Mouse (Mus musculus) layer of hippocampus, adult 11-12 months (tissue): ENCODE data around the gene Aknad1.

Source experiments
- DNase-seq: peaks from one replicate; pipeline ENCODE4 v3.0.0; 2022; ENCODE audit warnings: low spot score

The Aknad1 gene

DNA sequence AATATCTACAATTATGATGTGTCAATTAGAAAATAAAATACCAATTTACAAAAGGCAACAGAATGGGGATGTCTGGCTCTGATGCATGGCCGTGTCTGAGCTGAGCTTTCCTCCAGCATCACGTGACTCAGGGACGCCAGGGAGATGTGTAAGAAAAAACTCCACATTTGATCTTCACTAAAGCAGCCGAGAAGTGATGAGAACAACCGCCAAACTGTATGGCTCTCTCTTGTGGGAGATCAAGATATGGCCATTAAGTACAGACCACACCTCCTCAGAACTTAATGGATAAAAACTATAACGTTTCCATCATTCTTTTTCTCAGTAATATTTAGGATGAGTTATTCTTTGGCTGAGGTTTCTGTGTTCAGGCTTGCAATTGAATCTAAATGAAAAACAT, 11.6 kb downstream of the Aknad1 start:
- no peak for DNase-seq

DNA sequence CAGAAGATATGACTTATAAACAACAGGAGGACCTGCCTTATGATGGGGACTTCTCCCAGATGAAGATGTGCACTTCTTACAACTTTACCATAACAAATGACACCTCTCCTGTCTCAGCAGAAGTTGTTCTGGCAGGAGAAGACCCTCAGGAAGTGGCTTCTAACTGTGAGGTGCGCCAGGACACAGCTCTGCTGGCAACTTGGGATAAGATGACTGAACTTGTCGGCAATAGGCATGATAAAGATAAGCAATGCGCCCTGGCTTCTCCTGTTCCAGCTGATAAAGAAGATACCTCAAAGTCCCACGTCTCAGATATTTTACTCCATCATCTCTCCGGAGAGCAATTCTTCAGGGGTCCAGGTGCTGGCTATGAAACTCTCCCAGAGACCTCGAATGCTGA, 12.2 kb downstream of the Aknad1 start:
- no peak for DNase-seq

DNA sequence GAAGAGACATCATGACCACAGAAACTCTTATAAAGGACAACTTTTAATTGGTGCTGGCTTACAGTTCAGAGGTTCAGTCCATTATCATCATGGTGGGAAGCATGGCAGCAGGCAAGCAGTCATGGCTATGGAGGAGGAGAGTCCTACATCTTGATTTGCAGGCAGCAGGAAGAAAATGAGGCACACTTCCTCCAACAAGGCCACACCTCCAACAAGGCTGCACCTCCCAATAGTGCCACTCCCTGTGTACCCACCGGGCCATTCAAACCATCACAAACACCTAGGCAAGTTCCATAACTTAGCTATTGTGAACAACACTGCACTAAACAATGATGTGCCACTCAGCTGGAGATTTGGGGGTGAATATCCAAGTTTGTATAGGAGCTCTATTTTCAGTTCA, 15.1 kb downstream of the Aknad1 start:
- no peak for DNase-seq

DNA sequence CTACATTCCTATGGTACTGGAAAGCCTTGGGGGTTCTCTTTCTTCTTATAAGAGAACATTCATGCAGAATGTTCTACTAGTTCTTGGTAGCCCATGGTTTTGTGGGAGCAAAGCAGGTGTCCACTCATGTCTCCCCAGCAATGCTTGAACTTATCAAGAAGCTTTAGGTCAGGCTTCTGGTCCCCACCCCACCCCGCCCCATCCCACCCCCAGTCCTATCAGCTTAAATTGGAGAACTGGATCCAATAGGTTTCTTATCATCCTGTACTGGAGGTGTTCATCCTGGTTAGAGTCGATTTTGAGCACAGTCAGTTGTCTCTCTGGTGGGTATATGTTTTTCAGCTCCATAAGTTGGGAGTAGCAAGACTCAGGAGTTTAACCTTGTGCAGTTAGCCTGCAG, 16.1 kb downstream of the Aknad1 start:
- no peak for DNase-seq

DNA sequence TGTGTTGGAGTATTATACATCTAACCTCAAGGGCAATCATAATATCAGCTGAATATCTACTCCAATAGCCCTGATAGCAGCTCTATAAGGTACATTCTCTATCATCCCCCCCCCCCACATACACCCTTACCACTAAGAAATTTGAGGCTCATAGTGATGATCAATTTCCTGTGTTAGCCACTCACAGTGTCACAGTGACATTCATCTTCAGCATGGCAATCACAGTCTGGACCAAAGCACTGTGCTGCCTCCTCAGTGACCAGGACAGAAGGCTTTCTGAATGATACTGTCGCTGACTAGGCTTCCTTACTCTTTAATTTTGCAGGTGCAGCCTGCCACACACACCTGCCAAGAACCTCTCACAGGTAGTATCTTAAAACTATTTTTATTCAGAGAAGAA, 16.7 kb downstream of the Aknad1 start:
- no peak for DNase-seq

DNA sequence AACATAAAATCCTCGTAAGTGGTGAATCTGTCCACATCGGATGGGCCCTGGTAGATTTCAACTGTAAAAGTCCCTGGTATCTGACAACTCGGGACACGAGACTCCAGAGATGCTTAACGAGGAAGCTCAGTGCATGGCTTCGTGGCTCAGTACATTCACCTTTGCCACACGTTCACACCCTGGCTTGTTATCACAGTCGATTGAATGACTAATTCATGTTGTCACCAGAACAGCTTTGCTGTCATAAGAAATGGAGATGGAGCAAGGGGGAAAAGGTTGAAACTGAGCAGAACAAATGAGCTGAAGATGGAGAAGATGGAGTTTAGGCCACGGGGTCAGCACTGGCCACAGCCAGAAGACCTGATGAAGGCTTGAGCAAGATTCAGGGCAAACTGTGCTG, 18.1 kb downstream of the Aknad1 start:
- DNase-seq = no peak

DNA sequence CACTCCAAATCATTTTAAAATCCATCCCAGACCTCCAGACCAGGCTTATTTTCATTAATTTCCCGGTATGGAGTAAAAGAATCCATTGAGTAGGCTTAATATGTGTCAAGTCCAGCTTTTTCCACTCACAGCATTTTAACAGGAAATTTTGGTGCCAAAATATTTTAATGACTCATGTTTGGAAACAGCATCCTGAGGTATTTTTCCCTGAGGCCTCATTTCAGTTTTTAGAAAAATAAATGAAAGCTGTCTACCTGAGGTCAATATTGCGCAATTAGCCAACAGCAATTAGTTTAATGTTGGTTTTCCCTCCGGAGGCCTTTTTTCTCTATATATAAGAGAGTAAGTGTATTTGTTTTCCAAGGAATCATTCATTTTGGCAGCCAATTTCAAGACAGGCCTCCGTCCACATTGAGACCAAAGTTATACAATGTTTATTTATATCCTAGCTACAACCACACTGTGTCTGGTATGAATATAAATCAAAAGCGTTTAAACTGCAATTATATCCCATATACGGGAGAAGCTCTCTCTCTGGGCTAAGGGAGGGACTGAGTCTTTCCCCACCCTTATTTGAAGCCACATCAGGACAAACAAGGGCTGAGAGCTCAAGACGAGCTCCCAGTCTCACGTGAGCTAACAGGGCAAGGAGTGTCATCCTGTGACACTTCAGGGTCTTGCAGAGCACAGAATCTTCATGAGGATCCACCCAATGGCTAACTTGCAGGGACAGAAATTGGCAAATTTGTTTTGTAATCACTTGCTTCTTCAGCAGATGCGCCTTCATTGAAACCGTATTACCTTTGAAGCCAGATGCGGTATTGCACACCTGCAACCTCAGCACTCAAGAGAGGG, 20.3 kb downstream of the Aknad1 start:
- no peak for DNase-seq

DNA sequence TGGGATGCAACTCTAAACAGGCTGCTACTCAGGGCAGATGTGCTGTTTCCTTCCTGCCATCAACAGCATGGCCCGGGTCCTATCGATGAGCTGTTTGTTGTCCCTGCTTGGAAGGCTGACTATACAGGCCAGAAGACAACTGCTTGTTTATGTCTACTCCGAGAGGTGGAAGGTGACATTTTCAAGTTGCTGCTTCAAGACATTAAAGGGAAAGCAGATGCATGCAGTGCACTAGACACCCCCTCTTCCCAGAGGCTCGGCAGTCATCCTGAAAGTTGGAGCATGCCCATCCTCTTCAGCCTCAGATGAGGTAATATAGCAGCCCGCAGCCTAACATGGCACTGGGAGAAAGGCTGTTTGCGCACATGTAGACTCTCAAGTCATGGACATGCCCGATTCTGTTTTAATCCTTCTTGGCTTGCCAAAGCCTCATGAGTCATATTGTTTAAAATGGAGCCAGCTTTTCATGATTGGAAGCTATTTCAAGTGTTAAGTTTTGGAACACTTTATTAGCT, 23.2 kb downstream of the Aknad1 start:
- DNase-seq = peak; percentile 30

DNA sequence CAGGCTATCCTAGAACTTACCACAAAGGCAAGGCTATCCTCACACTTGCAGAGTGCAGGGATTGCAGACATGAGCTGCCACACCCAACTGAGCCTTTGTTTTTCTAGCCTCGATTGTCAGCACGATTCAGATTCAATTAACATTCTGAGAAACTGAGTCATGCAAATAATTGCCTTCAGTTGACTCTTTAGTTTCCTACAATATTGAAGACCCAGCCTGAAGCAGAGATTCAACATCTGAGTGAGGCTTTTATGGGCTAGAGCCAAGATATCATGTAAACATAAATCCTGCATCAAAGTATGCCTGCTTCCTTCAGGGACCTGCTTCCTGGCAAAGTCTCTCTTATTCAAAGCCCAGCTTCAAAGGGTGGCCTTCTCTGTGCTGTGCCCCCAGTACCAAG, 24.2 kb downstream of the Aknad1 start:
- DNase-seq = no peak

DNA sequence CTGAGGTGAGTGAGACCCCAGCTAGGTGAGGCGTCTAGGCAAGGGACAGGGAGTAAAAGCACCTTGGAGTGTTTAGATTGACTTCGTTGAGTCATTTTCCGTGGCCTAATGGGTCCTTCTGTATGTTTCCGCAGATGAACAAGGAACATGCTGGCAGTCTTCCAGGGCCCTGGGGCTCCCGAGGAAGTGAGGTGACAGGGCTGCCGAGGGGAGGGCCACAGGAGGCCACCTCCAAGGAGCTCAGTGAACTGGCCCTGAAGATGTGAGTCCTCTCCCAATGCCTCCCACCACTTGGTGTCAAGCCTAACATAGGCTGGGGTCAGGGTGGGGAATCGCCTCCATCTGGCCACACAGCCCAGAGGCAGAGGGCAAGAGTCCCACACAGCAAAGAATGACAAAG, 25.5 kb downstream of the Aknad1 start:
- DNase-seq = no peak

DNA sequence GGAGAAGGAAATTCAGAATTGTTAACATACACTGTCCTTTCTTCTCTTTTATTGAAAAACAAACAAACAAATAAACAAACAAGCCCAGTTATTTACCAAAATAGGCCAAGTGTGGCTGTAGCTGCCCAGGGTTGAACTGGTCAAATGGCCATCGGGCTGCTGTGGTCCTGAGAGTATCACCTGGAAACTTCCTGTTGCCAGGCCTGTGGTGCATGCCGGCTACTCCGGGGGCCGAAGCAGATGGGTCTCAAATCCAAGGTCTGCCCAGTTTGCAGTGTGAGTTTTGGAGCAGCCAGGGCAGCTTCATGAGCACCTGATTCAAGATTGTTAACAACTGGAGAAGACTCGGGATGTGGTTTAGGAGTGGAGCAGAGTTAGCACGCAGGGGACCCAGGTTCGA, 26.0 kb downstream of the Aknad1 start:
- DNase-seq = no peak

DNA sequence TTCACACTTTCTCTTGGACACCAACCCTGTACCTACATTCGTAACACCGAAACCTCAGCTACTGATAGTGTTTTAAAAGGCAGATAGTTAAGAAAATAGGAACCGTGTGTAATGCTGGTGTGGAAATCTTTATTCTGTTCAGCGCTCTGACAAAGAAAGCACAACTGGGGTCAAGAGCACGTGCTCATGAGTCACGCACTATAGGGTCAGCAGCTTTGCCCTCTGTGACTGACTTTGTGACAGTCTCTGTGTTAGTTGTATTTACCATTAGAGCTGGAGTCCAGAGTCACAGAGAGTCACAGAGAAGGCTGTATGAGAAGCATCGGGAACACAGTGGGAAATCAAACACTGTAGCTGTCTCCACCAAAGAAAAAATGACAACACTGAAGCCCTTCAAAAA, 27.5 kb downstream of the Aknad1 start:
- no peak for DNase-seq

DNA sequence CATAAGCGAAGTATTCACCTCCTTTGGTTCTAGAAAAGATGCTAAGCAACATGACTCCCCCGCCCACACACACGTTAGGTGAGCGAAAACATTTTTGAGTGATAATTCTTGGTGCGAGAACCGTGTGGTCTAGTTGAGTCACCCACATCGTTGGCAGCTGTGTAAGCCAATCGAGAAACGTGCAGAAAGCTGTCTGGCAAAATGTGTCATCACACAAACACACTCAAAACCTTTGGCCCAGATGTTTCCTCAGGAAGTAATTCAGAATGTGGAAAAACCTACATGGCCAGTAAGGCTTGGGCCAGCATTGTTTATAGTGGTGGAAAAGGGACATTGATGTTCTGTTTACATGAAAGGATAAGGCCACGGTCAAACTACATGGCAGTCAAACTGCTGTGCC, 28.0 kb downstream of the Aknad1 start:
- no peak for DNase-seq

DNA sequence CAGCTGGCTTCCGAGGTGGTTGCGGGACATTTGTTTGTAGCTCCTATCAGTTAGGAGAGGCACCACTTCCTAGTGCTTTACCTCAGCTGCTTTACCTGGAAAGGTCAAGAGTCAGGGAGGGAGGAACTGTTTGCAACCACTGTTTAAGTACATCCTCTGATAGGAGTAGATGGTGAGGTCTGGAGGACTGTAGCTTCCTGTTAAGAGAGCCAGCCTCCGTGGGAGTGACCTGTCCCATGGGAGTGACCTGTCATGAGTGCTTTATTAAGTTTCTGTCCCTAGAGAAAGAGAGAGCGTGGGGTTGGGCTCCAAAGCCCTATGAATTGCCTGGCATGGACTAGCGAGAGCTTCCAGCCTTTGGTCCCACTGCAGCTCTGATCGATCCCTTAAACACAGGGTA, 30.1 kb downstream of the Aknad1 start:
- DNase-seq = no peak

DNA sequence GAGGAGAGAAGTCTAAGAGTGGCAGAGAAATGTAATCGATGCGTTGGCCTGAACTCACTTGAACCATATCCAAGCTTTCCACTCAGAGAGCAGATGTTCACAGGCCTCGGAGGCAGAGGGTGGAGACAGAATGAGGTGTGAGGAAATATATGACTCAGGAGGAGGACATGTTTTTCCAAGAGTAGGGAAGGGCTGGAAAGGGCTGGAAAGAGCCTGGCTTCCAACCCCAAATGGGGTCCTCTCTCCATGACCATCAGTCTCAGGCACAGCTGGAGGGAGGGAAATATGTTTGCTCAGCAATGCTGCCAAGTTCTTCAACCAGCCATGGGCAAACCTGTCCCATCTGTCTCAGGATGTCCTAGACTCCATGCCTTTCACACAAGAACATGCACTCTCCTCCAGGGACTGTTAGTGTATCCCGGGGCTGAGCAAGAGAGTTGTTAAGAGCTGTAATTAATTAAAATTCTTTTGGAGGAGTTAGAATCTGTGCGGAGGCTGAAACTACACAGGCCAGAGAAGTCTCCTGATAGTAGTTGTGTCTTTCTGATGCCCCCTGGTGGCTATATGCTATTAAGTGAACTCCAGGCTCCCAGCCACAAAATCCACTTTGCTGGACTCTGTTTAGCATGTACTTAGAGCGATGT, 31.4 kb downstream of the Aknad1 start:
- DNase-seq = peak; percentile 88

DNA sequence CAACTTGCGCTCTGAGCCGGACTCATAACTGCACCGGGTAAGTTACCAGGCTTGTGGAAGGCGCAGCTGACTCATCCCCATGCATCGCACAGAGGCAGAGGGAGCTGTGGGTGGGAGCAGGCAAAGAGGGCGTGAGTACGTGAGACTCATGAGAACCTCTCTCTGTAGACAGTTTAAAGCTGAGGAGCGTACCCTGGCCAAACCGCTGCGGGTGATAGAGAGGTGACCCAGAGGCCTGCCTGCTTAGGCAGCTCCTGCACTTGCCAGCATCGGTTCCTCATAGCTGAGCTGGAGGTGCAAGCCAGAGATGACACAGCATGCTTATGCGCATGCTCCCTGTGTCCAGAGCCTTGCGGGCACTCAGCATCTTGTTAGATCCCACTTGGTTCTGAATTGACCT, 32.8 kb downstream of the Aknad1 start:
- peak; percentile 53 for DNase-seq

DNA sequence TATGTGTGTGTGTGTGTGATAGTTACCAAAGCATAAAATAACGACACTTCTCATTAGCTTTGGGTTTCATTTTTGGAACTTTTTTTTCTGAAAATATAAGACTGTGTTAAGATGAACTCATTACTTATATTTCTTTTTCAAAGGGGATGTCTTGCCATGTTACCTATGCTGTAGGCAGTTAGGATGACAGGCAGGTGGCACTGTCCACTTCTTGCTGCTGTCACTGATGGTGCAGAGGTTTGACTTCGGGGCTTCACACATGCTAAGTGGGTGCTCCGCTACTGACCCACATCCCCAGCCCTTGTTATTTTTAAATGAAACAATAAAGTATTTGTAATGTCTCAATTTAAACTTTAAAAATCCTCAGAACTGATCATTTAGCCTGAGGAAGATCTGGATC, 33.4 kb downstream of the Aknad1 start:
- DNase-seq = no peak

DNA sequence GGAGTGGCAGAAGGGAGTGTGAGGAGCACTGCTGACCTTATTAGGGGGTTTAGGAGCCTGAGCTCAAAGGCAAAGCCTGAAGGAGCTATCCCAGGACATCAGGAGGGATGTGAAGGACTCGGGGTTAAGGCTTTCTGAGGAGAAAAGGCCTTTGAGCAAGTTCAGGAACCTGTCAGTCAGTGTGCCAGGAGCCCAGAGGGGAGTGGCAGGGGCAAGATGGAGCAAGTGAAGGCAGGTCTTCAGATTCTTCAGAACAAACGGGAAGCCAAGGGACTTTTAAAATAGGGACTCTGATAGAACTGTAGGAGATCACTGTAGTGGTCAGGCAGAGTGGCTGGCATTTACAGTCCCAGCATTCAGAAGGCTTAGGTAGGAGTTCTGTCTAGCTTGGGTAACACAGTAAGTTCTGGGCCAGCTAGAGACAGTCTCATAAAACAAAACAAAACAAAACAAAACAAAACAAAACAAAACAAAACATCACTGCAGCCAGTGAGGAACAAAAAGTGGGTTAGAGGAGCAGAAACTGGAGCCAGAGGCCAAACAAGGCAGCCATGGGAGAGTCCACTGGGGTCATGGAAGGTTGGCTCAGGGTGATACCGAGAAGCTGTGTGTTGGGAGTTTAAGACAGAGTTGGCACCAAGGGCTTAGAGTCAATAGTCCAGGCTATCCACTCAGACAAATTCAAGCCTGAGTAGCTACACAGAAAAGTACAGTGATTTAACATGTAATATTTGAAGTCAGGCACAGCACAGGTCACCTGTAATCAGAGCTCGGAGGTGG, 39.5 kb downstream of the Aknad1 start:
- DNase-seq = no peak

DNA sequence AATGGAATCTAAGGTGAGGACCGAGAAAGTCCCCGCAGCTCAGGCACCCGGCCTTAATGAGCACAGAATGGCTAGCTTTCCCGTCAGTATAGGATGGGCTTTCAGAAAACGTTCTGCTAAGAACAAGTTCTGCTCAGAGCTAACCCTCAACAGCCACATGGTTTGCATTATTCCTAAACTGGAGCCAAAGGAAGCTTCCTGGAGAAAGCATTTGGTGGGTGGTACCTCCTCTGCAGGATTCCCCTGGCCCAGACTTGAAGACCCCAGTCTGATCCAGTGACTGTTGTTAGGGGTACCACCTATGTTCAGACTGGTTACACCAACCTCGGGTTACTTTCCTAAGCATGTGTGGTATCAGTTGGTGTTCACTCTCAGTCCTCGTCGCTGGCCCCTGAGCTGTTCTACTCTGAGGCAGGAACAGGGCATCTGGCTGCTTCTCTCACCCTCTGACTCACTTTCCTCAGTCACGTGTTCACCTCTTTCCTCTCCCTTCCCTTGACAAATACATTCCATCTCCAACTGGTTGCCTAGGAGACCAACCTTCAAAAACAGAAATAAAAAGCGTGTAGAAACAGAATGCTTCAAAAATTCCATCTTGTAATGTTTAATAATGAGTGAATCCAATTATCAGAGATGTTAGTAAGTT, 41.9 kb downstream of the Aknad1 start:
- DNase-seq = peak; percentile 72

DNA sequence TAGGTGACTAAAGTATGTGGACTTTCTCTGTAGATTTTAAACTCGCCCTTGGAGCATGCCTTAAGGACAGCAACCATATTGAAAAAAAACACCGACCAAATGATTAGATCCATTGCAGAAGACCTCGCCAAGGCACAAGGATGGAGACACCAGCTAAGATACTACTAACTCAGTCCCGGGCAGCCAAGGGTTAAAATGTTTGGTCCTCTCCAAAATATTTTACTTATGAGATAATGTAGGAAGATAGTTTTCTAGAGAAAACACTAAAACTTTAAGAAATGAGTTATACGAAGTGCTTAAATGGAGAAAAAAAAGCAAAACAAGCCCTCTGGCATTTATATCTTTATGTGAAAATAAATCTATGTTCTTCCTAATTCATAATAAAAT, 42.4 kb downstream of the Aknad1 start:
- DNase-seq = no peak

DNA sequence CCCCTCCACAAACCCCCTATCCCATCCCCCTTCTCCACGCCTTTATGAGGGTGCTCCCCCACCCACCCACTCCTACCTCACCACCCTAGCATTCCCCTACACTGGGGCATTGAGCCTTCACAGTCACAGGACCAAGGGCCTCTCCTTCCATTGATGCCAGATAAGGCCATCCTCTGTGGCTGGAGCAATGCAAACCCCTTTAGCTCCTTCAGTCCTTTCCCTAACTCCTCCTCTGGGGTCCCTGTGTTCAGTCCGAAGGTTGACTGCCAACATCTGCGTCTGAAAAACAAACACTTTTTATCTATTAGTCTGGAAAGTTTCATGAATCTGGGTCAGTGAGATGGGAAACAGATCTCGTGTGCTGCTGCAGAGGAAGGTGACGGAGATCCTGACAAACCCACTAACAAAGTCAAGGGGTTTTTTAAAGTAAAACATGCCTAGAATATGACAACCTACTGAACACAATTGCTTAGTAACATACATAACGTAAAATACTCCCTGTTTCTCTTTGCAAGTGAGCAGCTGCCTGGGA, 43.0 kb downstream of the Aknad1 start:
- no peak for DNase-seq

DNA sequence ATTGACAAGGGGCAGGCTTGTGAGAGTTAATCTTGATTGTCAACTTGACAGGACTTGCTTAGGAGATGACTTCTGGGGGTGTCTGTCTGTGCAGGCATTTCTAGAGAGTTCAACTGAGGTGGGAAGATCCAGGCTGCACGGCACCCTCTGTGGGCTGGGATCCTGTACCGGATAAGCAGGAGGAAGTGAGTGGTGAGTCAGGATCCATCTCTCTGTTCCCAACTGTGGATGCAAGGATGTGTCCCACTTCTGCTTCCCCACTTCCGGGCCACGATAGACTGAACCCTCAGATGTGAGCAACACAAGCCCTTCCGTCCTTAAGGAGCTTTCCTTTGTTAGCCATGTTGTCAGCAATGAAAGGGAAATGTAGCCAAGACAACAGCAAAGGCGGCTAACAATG, 47.1 kb downstream of the Aknad1 start:
- DNase-seq = no peak
